Mouse (Mus musculus): Measurements from ENCODE around the gene Tmem108. TPM values are rescaled to one million over a fixed set of nuclear protein-coding genes. Genes with fewer than 3 reads are reported as not detected.

Tmem108 gene
- total RNA-seq (2022) = not detected

DNA sequence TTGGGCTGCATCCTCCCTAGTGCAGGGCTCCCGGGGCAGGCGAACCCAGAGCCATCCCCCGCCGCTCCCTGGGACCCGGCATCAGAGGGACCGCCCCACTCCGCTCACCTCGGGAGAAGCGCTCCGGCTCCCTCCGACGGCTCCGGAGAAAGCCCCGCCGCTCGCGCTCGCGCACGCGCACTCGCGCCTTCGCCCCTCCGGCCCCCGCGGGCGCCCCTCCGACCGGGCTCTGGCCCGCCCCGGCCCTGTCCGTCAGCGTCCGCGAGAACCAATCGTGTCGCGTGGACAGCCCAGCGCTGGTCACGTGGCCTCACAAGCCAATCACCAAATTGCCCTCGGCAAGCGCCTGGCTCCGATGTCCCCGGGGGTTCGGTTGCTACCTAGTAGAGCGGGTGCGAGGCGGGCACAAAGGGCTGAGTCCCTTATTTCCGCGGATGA lies at the start of gene Tmem108:
Gene Tmem108, minus strand, starts transcription at position 191 of the 438 bp plus-strand sequence.
- DNase-seq (ENCODE audit: low spot score in 2 of 2) = peak in 1 of 2 experiments; percentile 8

DNA sequence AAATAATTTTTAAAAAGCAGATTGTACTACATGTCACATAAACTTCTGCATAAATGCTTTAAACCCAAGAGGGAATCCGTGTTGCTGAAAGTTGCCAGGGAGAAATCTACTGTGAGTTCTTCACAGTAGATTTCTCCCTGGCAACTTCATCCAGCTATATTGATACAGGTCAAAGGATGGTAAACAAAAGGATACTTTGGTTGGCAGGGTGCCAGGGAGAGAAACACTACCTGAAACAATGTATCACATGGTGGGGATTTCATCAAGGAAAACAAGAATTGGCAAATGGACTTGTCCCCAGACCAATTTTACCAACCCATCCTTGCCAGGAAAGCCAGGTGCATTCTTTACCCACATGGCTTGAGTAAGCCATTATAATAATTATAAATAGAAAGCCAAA lies 27.4 kb upstream of the Tmem108 start:
- no peak for DNase-seq (ENCODE audit: low spot score in 2 of 2)

- no peak for DNase-seq (ENCODE audit: low spot score in 2 of 2)
These were observed 22.5 kb upstream of the Tmem108 start for GRCm38 (mm10) chr9:103784156-103784555.

- no peak for DNase-seq (ENCODE audit: low spot score in 2 of 2)
These were observed 21.6 kb upstream of the Tmem108 start for GRCm38 (mm10) chr9:103783276-103783675.

DNA sequence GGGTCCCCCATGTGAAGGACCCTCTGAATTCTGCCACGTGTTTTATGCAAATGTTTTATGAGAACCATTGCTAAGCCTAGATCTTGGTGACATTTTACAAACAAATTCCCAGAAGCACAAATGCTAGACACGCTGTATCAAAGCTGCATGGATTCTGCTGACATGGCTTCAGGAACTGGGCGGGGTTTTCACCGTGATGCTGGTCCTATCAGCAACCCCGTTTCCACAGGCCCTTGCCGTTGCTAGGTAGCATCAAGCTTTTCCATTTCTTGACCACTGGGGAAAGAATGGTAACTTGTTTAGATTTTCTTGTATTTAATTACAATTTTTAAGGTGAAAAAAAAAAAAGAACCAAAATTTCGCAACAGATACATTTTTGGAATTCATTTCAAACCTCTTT lies 20.7 kb upstream of the Tmem108 start:
- DNase-seq (ENCODE audit: low spot score in 2 of 2) = no peak

GRCm38 (mm10) chr9:103781407-103781806 lies 19.8 kb upstream of the Tmem108 start:
- DNase-seq (ENCODE audit: low spot score in 2 of 2) = no peak

DNA sequence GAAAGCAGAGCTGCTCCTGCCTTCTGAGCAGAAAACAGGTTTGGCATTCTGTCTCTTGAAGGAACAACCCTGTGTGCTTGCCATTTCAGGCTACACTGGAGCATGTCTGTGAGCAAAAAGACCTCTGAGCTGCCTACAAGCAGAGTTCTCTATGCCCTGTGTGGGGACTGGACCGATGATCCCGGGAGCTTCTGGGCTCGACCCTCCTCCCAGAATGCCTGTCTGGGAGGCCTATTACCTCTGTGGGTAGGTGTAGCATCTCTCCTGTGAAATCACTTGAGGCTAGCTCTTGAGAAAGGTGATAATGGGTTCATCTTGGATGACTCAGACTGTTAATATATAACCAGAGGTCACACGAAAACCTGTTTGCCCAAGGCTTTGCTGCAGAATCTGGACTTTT lies 19.0 kb upstream of the Tmem108 start:
- DNase-seq (ENCODE audit: low spot score in 2 of 2) = no peak

- no peak for DNase-seq (ENCODE audit: low spot score in 2 of 2)
These were observed 16.5 kb upstream of the Tmem108 start for GRCm38 (mm10) chr9:103778185-103778584.

GRCm38 (mm10) chr9:103761151-103761571 lies 476 bp downstream of the Tmem108 start:
- DNase-seq (ENCODE audit: low spot score in 2 of 2) = no peak

GRCm38 (mm10) chr9:103760356-103760755 lies 1.3 kb downstream of the Tmem108 start:
- DNase-seq (ENCODE audit: low spot score in 2 of 2) = no peak

GRCm38 (mm10) chr9:103759829-103760228 lies 1.8 kb downstream of the Tmem108 start:
- DNase-seq (ENCODE audit: low spot score in 2 of 2) = no peak

DNA sequence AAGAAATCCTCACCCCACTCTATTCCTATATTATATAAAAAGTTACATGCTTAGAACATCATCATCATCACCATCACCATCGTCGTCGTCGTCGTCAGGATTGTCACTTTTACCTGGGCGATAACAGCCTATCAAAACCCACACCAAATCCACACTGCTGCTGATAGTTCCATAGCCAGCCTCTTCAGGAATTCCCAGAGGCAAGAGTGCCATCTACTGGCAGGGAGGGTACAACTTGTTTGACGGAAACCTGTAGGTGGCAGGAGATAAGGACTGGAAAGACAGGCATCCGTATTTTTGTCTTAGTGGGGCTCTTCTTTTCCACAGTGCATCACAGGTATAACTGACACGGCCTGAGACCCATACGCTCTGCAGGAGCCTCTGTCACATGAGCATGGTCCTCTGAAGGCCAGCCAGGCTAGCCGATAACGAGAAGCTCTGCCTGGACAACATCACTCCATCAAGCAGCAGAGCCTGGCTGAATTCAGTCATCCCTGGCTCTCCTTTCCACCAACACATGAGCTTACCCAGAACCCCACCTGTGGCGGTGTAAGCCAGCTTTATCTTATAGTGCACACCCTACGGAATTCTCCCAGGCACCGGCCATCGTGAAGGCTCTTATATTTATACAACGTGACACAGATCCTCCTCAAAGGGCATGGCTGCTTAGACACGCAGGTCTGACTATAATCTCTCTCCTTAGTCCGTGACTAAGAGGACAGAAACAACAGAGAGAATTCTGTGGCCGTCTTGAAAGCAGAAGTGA lies 2.5 kb downstream of the Tmem108 start:
- peak; percentile 5 to 10 for DNase-seq (ENCODE audit: low spot score in 2 of 2)

DNA sequence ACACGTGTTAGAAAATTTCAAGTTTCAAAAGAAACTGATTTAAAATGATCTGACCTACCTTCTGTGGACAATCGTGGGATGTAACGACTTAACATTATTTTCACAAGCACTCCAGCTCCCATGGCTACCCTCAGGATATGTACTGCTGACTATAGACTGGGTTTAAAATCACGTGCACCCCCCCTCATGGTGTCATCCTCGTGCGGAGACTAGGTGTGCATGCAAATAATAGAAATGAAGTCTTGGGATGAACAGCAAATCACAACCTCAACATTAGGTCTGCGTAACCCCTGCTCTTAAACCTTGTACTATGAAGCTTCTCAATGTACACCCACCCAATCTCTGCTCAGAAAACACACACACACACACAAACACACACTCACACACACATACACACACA lies 3.4 kb downstream of the Tmem108 start:
- DNase-seq (ENCODE audit: low spot score in 2 of 2) = no peak

GRCm38 (mm10) chr9:103752618-103753017 lies 9.0 kb downstream of the Tmem108 start:
- DNase-seq (ENCODE audit: low spot score in 2 of 2) = no peak

- DNase-seq (ENCODE audit: low spot score in 2 of 2) = no peak
These were observed 10.1 kb downstream of the Tmem108 start for GRCm38 (mm10) chr9:103751568-103751967.

GRCm38 (mm10) chr9:103750491-103750890 lies 11.1 kb downstream of the Tmem108 start:
- DNase-seq (ENCODE audit: low spot score in 2 of 2) = no peak

GRCm38 (mm10) chr9:103746598-103746997 lies 15.0 kb downstream of the Tmem108 start:
- DNase-seq (ENCODE audit: low spot score in 2 of 2) = no peak

DNA sequence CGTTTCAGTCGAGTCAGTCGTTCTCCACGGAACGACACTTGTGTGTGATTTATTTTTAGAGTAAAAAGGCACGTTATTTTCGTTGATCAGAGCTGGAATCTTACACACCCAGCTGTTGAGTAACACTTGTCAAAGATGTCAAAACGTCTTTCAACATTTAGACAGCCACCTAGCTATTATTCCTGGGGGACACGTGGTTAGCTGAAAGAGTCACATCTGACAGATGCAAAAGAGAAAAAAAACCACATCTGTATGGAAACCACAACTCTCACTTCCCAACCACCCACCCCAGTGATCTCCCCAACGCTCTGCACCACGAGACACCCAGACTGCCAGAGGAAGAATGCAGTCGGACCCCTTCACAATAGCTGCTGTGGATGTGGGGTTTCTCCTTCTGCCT lies 21.5 kb downstream of the Tmem108 start:
- no peak for DNase-seq (ENCODE audit: low spot score in 2 of 2)

DNA sequence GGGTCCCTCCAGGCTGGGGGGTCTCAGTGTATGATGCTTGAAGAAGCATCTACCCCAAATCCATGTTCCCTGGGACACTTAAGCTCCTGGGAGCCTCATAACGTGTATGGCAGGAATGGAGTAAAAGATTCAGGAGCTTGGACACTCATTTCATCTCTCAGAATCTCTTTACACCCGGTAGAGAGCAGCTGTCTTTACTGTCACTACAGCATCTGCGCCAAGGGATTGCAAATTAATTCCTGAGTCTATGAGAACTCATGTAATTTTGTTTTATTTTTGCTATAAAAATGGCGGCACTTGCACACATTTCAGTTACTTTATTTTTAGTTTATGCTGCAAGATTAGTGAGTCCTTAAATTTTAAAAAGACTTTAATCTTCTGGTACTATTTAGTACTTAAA lies 22.6 kb downstream of the Tmem108 start:
- DNase-seq (ENCODE audit: low spot score in 2 of 2) = no peak

- no peak for DNase-seq (ENCODE audit: low spot score in 2 of 2)
These were observed 31.9 kb downstream of the Tmem108 start for GRCm38 (mm10) chr9:103729716-103730115.

- DNase-seq (ENCODE audit: low spot score in 2 of 2) = no peak
These were observed 34.7 kb downstream of the Tmem108 start for GRCm38 (mm10) chr9:103726751-103727462.

DNA sequence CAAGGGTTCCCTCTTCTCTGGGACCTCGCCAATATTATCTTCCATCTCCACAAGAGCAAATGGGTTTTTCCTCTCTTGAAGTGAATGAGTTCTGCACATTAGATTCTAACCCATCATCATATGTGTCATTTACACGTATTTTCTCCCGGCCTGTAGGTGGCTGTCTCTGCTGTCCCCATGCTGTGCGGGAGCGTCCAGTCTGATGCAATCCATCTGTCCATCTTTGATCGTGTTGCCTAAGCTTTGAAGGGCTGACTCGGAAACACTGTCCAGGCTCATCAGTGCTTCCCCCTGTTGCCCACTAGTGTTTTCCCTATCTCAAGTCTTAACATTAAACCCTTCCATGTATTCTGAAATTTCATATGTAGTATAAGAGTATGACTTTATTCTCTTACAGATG lies 36.1 kb downstream of the Tmem108 start:
- DNase-seq (ENCODE audit: low spot score in 2 of 2) = no peak

DNA sequence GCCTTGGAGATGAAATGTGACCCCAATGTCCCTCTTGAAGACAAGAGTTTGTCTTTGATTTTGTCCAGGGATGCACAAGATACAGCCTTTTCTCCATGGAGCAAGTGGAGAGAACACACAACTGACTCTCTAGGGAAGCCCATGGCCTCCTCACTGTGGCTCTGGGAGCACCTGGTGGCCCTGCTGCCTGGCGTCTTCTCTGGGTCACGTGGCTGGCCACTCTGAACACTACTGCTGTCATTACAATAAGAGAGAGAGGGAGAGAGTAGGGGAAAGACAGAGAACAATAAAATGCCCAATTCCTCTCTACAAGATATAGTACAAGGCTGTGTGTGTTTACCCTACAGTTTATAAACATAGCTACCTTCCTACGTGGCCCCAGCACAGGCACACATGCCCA lies 40.2 kb downstream of the Tmem108 start:
- DNase-seq (ENCODE audit: low spot score in 2 of 2) = no peak

Data from gastrocnemius, adult 8-10 months (tissue).